Mouse (Mus musculus): Measurements from ENCODE around the gene Cabs1. TPM values are rescaled to one million over a fixed set of nuclear protein-coding genes. Genes with fewer than 3 reads are reported as not detected.

Gene Cabs1
- not detected in 2 replicates for polyA plus RNA-seq (2014; fragmentation: Nextera tagmentation; extraction: Ambion mirVana)

- Histone ChIP-seq H3K4me3 (ENCODE audit: low read depth, low read length) (no peak within 1 kb of the TSS), H3K36me3 (ENCODE audit: control insufficient read depth, insufficient read depth, low read length) (no peaks in the 10 kb centered on the region), H3K4me2 (ENCODE audit: low read depth, low read length) (no peak within 1 kb of the TSS), H3K27me3 (ENCODE audit: control insufficient read depth, insufficient read depth, low read length) (no peaks in the 10 kb centered on the region), H3K4me1 (ENCODE audit: control insufficient read depth, insufficient read depth, low read length) (no peaks in the 10 kb centered on the region), H3K9ac (replicated peaks; ENCODE audit: low read depth, low read length) (no peak within 1 kb of the TSS), H3K9me3 (ENCODE audit: control insufficient read depth, low read length) (no peaks in the 10 kb centered on the region), H3K27ac (ENCODE audit: low read depth, low read length) (no peak within 1 kb of the TSS)
- ATAC-seq (ENCODE audit: low read depth): no peak
- 91% methylated on average over 3 of the region's 3 CpGs for WGBS
These were observed at the start of gene Cabs1 for GRCm38 (mm10) chr5:87979139-87979538. Gene Cabs1 (plus strand): TSS chr5:87979439.

GRCm38 (mm10) chr5:87931603-87932002 is 47.6 kb upstream of the Cabs1 start:
- ATAC-seq (ENCODE audit: low read depth): no peak
- Histone ChIP-seq H3K4me2 (ENCODE audit: low read depth, low read length) (no peak overlapping the region), H3K36me3 (ENCODE audit: control insufficient read depth, insufficient read depth, low read length) (no peaks in the 10 kb centered on the region), H3K9me3 (ENCODE audit: control insufficient read depth, low read length) (no peaks in the 10 kb centered on the region), H3K4me3 (ENCODE audit: low read depth, low read length) (no peak overlapping the region), H3K4me1 (ENCODE audit: control insufficient read depth, insufficient read depth, low read length) (no peaks in the 10 kb centered on the region), H3K27ac (ENCODE audit: low read depth, low read length) (no peak overlapping the region), H3K9ac (replicated peaks; ENCODE audit: low read depth, low read length) (no peak overlapping the region), H3K27me3 (ENCODE audit: control insufficient read depth, insufficient read depth, low read length) (no peaks in the 10 kb centered on the region)
- WGBS: 74% methylated on average over 1 of the region's 1 CpGs

- Histone ChIP-seq H3K36me3 (ENCODE audit: control insufficient read depth, insufficient read depth, low read length) (no peaks in the 10 kb centered on the region), H3K9me3 (ENCODE audit: control insufficient read depth, low read length) (no peaks in the 10 kb centered on the region), H3K9ac (replicated peaks; ENCODE audit: low read depth, low read length) (no peak overlapping the region), H3K4me1 (ENCODE audit: control insufficient read depth, insufficient read depth, low read length) (no peaks in the 10 kb centered on the region), H3K27ac (ENCODE audit: low read depth, low read length) (no peak overlapping the region), H3K4me2 (ENCODE audit: low read depth, low read length) (no peak overlapping the region), H3K4me3 (ENCODE audit: low read depth, low read length) (no peak overlapping the region), H3K27me3 (ENCODE audit: control insufficient read depth, insufficient read depth, low read length) (no peaks in the 10 kb centered on the region)
- ATAC-seq (ENCODE audit: low read depth): no peak
- 44% methylated on average over 3 of the region's 3 CpGs for WGBS
These were observed 38.5 kb upstream of the Cabs1 start for GRCm38 (mm10) chr5:87940752-87941151.

DNA sequence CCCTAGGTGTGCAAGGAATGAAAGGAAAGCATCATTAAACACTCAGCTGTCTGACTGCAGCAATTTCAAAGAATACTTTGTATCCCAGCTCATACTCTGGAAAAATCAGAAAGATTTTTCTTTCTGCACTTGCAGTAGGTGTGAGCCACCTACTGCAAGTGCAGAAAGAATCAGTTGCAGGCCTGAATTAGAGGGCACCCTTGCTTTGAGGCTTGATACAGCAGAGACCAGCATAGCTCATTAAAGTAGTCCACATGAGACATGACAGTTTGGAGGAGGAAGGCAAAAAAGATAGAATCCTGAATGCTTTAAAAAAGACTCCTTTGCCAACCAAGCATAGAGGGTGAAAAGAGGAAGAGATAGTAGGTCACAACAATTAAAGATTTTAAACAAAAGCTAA is 36.7 kb upstream of the Cabs1 start:
- no peak overlapping the region for H3K4me2 ChIP-seq (ENCODE audit: low read depth, low read length)
- H3K9ac ChIP-seq (replicated peaks; ENCODE audit: low read depth, low read length): no peak overlapping the region
- H3K4me1 ChIP-seq (ENCODE audit: control insufficient read depth, insufficient read depth, low read length): no peaks in the 10 kb centered on the region
- H3K4me3 ChIP-seq (ENCODE audit: low read depth, low read length): no peak overlapping the region
- no peak overlapping the region for H3K27ac ChIP-seq (ENCODE audit: low read depth, low read length)
- no peaks in the 10 kb centered on the region for H3K27me3 ChIP-seq (ENCODE audit: control insufficient read depth, insufficient read depth, low read length)
- no peaks in the 10 kb centered on the region for H3K9me3 ChIP-seq (ENCODE audit: control insufficient read depth, low read length)
- no peak for ATAC-seq (ENCODE audit: low read depth)
- no peaks in the 10 kb centered on the region for H3K36me3 ChIP-seq (ENCODE audit: control insufficient read depth, insufficient read depth, low read length)

DNA sequence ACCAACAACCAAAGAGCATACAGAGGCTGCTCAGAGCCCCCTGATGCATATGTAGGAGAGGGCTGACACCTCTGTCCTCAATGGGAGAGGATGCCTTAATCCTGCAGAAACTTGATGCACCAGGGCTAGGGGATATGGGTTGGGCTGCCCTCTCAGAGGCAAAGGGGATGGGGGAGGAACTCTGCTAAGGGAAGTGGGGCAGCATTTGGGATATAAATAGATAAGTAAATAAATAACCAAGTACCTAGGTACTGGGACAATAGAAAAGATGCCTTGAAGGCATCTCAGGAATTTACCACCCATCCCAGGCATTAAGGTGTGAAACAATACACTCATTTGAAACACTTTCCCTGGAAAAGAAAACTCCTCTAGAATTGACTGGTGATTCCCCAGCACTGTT is 27.4 kb upstream of the Cabs1 start:
- Histone ChIP-seq H3K27ac (ENCODE audit: low read depth, low read length) (no peak overlapping the region), H3K36me3 (ENCODE audit: control insufficient read depth, insufficient read depth, low read length) (no peaks in the 10 kb centered on the region), H3K4me2 (ENCODE audit: low read depth, low read length) (no peak overlapping the region), H3K9ac (replicated peaks; ENCODE audit: low read depth, low read length) (no peak overlapping the region), H3K4me3 (ENCODE audit: low read depth, low read length) (no peak overlapping the region), H3K9me3 (ENCODE audit: control insufficient read depth, low read length) (no peaks in the 10 kb centered on the region), H3K4me1 (ENCODE audit: control insufficient read depth, insufficient read depth, low read length) (no peaks in the 10 kb centered on the region), H3K27me3 (ENCODE audit: control insufficient read depth, insufficient read depth, low read length) (no peaks in the 10 kb centered on the region)
- ATAC-seq (ENCODE audit: low read depth): no peak

- Histone ChIP-seq H3K4me2 (ENCODE audit: low read depth, low read length) (no peak within 1 kb of the TSS), H3K9ac (replicated peaks; ENCODE audit: low read depth, low read length) (no peak within 1 kb of the TSS), H3K27me3 (ENCODE audit: control insufficient read depth, insufficient read depth, low read length) (no peaks in the 10 kb centered on the region), H3K9me3 (ENCODE audit: control insufficient read depth, low read length) (no peaks in the 10 kb centered on the region), H3K27ac (ENCODE audit: low read depth, low read length) (no peak within 1 kb of the TSS), H3K4me3 (ENCODE audit: low read depth, low read length) (no peak within 1 kb of the TSS), H3K4me1 (ENCODE audit: control insufficient read depth, insufficient read depth, low read length) (no peaks in the 10 kb centered on the region), H3K36me3 (ENCODE audit: control insufficient read depth, insufficient read depth, low read length) (no peaks in the 10 kb centered on the region)
- WGBS: 59% methylated on average over 2 of the region's 2 CpGs
- no peak for ATAC-seq (ENCODE audit: low read depth)
These were observed 10.0 kb upstream of the Cabs1 start, which contains the start of the genes 2310003L06Rik and Gm28434 for GRCm38 (mm10) chr5:87969201-87969600. Gene 2310003L06Rik (plus strand): TSS chr5:87969459. Gene Gm28434 (plus strand): TSS chr5:87969517.

DNA sequence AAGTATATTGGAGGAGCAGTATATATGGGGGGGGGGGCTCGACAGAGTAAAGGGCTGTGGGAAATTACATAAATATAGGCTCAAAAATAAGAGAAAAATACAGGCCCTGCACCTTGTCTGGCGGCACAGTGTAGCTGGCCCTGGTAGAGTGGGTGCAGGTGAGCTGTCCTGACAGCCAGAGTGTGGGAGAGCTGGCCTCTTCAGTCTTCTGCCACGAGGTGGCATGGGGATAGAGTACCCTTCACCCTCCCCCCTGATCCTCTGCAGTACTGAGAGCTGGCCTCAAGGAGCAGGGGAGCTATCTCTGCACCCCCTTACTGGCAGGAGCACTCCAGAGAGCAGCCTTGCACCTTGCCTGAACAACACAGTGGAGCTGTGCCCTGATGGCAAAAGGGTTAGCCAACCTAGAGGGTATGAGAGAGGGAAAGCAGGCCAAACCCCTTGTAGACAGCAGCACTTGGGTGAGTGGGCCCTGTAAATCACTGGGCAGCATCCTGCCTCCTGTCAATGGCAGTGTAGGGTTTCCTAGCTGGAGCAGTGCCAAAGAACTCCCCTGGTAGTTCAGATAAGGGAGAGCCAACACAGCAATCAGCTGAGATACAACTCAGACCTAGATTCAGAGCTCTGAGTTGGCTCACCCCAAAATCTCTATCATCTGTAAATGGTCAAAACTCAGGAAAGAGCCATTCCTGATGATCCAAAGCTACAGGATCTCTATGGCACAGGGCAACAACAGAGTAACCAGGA is 3.4 kb downstream of the Cabs1 start:
- WGBS: 73% methylated on average over 3 of the region's 3 CpGs
- H3K9me3 ChIP-seq (ENCODE audit: control insufficient read depth, low read length): no peaks in the 10 kb centered on the region
- no peaks in the 10 kb centered on the region for H3K36me3 ChIP-seq (ENCODE audit: control insufficient read depth, insufficient read depth, low read length)
- no peaks in the 10 kb centered on the region for H3K4me1 ChIP-seq (ENCODE audit: control insufficient read depth, insufficient read depth, low read length)
- H3K27ac ChIP-seq (ENCODE audit: low read depth, low read length): no peak overlapping the region
- H3K9ac ChIP-seq (replicated peaks; ENCODE audit: low read depth, low read length): no peak overlapping the region
- H3K4me2 ChIP-seq (ENCODE audit: low read depth, low read length): no peak overlapping the region
- no peak for ATAC-seq (ENCODE audit: low read depth)
- no peak overlapping the region for H3K4me3 ChIP-seq (ENCODE audit: low read depth, low read length)
- no peaks in the 10 kb centered on the region for H3K27me3 ChIP-seq (ENCODE audit: control insufficient read depth, insufficient read depth, low read length)

DNA sequence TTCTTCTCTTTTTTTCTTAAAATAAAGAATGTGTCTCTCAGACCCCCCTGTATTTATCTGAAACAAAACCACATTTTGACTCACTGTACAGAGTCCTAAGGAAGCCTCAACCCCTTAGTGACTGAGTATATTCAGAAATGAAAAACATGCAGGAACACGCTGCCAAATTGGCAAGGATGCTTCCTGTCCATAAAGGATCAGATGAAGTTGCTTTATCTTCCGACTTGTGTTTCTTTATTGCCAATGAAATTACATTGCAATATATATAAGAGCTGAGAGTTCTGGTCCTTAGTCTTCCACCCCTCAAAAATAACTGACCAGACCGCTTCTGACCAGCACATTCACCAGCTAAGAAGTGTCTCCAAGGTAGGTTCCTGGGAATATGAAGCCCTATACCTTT is 23.0 kb downstream of the Cabs1 start, which contains the start of gene Smr3a:
Smr3a (plus strand) TSS at position 301 of the 400 bp plus-strand sequence.
- ATAC-seq (ENCODE audit: low read depth): no peak

DNA sequence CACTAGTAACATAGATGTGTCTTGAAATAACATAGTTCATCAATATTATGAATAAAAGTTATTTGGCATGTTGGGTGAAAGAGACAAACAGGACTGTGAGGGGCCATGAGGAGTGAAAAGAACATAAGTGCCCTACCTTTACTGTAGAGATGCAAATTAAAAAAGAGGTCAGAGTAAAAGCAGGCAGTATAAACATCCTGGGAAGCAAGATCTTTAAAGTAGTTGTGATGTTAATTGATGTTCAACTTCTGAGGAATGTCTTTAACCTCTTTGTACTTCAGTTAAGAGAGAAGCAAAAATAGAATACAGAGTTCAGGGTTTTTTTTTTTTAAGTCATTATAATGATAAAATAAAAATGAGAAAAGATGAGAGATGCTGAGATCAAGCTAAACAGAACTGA is 26.0 kb downstream of the Cabs1 start:
- no peak for ATAC-seq (ENCODE audit: low read depth)
- Histone ChIP-seq H3K27ac (ENCODE audit: low read depth, low read length) (no peak overlapping the region), H3K4me2 (ENCODE audit: low read depth, low read length) (no peak overlapping the region), H3K9me3 (ENCODE audit: control insufficient read depth, low read length) (no peaks in the 10 kb centered on the region), H3K36me3 (ENCODE audit: control insufficient read depth, insufficient read depth, low read length) (no peaks in the 10 kb centered on the region), H3K27me3 (ENCODE audit: control insufficient read depth, insufficient read depth, low read length) (no peaks in the 10 kb centered on the region), H3K4me3 (ENCODE audit: low read depth, low read length) (no peak overlapping the region), H3K4me1 (ENCODE audit: control insufficient read depth, insufficient read depth, low read length) (no peaks in the 10 kb centered on the region), H3K9ac (replicated peaks; ENCODE audit: low read depth, low read length) (no peak overlapping the region)

More for the DNA sequence above, 23.0 kb downstream of the Cabs1 start, which contains the start of gene Smr3a:
- Histone ChIP-seq H3K36me3 (ENCODE audit: control insufficient read depth, insufficient read depth, low read length) (no peaks in the 10 kb centered on the region), H3K9me3 (ENCODE audit: control insufficient read depth, low read length) (no peaks in the 10 kb centered on the region), H3K4me1 (ENCODE audit: control insufficient read depth, insufficient read depth, low read length) (no peaks in the 10 kb centered on the region), H3K27ac (ENCODE audit: low read depth, low read length) (no peak within 1 kb of the TSS), H3K9ac (replicated peaks; ENCODE audit: low read depth, low read length) (no peak within 1 kb of the TSS), H3K4me3 (ENCODE audit: low read depth, low read length) (no peak within 1 kb of the TSS), H3K4me2 (ENCODE audit: low read depth, low read length) (no peak within 1 kb of the TSS), H3K27me3 (ENCODE audit: control insufficient read depth, insufficient read depth, low read length) (no peaks in the 10 kb centered on the region)
- 92% methylated on average over 3 of the region's 3 CpGs for WGBS

Data from neural tube, embryonic 14.5 days (tissue).